Mouse (Mus musculus) lung, postnatal 10 days (tissue): ENCODE results near the gene Cdc14a.

ENCODE experiments used
- DNase-seq: peaks from one replicate; pipeline ENCODE4 v3.0.0; 2021

Gene Cdc14a

GRCm38 (mm10) chr3:116263061-116263460 lies 160.8 kb downstream of the Cdc14a start:
- DNase-seq = peak; percentile 59

GRCm38 (mm10) chr3:116256104-116256503 lies 167.7 kb downstream of the Cdc14a start:
- DNase-seq = no peak

DNA sequence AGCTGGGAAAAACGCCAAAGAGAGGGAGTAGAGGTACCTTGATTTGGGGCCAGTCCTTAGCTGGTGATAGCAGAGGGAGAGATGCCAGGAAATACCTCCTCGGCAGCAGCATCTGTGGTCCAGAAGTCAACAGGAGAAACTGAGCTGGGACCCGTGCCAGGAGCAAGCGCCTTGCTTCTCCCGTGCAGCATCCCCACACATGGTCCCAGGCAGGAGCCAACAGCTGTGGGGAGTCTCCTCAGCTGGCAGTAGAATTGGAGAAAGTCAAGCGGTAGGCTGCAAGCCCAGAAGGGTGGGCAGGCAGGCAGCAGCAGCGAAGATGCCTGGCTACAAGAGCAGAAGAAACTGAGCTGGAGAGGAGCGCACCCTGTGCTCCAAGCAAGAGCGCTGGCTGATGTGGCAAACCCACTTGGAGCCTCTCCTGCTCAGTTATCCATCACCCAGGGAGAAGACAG lies 170.7 kb downstream of the Cdc14a start, which contains the start of gene Gpr88:
Gene Gpr88, minus strand, starts transcription at position 427 of the 455 bp plus-strand sequence.
- peak; percentile 60 for DNase-seq

GRCm38 (mm10) chr3:116252255-116253040 lies 171.4 kb downstream of the Cdc14a start:
- DNase-seq = peak; percentile 23

DNA sequence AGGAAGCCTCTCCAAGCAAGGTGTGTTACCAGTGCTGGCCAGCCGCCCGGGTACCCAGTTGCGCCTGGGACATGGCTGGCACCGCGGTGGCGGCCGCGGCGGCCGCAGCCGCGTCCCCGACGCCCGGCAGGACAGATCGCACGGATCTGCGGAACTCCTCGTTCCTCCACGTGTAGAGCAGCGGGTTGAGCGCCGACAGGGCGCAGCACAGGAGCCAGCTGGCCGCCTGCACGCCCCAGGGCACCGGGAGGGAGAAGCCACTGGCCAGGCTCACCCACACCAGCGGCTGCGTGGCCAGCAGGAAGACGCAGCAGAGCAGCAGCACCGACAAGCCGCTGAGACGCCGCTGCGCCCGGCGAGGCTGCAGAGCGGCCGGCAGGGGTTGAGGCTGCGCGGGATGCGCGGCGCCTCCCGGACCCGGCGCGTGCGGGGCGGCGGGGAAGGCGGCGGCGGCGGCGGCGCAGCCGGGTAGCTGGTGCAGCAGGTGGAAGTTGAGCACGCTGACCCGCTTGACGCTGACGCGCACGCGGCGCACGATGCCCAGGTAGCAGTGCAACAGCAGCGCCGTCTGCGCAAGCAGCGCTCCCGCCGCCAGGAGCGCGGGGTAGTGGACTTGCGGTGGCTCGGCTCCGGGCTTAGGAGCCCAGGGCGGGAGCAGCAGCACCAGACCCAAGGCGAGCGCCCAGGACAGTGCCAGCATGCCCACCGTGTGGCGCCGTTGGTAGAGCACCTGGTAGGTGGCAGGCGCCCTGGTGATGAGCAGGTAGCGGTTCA lies 172.2 kb downstream of the Cdc14a start:
- DNase-seq = peak; percentile 27

DNA sequence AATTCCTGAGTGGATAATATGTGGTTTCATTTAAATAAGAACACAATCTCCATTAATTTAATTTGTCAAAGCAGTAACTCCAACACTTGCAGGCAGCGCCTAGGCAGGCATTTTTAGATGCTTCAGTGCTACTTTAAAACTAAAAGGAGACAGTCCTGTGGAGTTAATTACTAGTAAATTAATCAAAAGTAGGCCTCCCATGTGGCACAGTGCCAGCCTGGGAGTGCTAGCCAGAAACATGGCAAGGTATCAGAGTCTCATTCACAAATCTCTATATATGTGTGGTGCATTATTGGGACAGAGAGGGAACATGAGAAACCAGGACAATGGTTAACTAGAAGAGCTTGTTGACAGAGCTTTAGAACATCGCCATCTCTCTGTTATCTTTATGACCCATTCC lies 174.8 kb downstream of the Cdc14a start:
- DNase-seq = no peak

DNA sequence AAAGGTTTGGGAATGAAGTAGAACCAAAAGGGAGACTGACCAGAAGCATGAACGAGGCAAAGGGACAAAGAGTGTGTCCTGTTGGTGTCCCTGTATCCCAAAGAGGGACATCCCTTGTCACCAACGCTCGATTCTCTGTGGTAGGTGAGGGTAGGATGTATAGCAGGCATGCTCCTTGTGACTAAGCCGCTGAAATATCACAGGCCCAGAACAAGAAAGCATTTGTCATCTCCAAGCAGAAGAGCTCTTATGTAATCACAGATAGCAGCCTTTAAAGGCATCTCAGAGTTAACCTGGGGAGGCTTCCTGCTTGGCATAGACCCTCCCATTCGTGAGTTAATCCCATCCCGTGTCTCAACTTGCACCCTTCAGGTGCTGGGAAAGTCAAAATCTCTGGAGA lies 179.4 kb downstream of the Cdc14a start:
- DNase-seq = no peak

GRCm38 (mm10) chr3:116242685-116243084 lies 181.1 kb downstream of the Cdc14a start:
- DNase-seq = no peak

DNA sequence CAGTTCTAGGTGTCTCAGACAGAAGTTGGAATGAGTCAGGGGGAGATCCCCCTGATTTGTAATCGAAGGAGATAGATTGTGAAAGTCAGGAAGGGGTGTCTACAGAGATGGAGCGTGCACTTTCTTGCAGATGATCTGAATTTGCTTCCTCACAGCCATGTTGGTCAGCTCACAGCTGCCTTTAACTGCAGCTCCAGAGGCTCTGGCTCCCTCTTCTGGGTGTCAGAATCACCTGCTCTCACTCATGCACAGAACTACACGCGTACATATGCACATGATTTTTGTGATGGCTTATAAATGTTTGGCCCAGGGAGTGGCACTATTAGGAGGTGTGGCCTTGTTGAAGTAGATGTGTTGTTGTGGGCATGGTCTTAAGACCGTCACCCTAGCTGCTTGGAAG lies 186.3 kb downstream of the Cdc14a start:
- DNase-seq = no peak

- no peak for DNase-seq
Measured at GRCm38 (mm10) chr3:116236856-116237255, 187.0 kb downstream of the Cdc14a start.

DNA sequence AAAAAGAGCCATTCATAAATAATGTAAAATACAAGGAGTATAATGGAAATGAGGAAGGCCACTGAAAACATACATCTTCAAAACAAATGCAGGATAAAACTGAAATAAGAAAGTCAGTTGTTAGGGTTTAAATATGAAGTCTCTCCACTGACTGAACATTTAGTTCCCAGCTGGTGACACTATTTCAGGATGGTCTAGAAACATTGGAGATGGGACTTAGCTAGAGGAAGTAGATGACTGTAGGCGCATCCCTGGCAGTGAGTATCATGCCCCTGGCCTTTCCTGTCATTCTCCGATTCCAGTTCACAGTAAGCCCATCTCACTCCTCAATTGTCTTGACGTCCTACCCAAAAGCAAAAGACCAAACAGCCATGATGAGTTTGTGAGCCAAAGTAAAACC lies 190.3 kb downstream of the Cdc14a start:
- no peak for DNase-seq

GRCm38 (mm10) chr3:116232763-116233162 lies 191.1 kb downstream of the Cdc14a start:
- no peak for DNase-seq

DNA sequence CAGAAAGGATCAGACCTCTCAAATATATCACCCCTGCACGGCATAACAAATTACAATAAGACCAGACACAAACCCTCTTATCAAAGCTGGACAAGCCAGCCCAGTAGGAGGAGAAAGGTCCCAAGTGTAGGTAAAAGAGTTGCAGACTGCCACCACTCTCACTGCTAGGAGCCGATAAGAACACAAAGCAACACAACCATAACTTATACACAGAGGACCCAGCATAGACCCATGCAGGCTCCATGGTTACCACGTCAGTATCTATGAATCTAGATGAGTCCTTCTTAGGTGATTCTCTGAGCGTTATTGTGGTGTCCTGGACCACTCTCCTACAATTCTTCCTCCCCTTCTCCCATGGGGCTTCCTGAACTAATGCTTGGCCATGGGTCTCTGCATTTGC lies 194.5 kb downstream of the Cdc14a start:
- DNase-seq = no peak

DNA sequence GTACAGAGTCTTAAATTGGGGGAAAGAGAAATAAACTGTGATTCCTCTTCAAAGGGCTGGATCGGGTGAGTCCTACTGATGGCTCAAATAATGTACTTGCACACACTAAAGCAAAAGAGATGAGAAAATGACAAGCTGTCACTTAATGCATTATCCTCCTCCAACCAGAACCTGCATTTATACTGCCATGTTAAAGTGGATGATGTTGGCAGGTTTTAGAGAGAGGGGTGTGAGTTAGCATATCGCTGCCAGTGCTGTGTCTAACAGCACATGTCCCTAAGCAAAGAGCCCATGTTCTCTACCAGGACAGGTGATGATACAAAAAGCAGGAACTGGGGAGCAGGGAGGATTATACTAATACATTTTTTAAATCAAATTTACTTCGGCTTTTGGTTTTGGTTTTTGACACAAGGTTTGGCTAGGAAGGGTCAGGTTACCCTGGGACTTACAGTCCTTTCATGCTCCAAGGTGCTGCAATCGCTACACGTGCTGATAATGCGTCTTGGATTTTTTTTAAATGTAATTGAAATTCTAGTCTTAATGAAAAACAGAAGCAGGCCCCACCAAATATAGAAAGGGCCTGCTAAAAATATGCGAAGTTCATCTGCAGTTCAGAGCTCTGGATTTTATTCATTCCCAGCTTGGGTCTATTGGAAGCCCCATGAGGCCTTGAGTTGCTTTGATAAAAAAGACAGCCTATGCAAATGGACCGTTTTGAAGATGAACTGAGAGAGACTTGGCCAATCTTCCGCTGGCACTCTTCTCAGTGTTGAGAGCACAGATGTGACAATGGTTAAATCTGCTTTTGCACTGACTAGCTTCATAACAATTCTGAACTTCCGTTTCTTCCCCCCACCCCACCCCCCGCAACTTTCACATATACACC lies 195.2 kb downstream of the Cdc14a start:
- DNase-seq = no peak

- no peak for DNase-seq
Measured at GRCm38 (mm10) chr3:116227383-116227782, 196.4 kb downstream of the Cdc14a start.

DNA sequence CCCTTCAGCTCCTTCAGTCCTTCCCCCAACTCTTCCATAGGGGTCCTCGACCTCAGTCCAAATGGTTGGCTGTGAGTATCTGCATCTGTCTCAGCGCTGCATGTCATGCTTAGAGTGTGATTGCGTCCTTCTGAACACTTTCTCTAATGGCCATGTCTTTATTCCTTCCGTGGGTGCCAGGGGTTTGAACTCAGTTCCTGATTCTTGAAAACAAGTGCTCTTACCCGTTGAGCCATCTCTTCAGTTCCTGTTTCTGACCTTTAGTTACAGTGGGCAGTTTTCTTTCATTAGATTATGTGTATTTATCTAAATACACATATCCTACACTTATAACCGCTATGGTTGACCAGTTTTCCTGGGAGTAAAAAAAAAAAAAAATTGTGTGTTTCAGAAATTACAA lies 196.9 kb downstream of the Cdc14a start:
- DNase-seq = no peak
